Mouse (Mus musculus): ENCODE measurements around the gene Xpo5.

- TF ChIP-seq TAL1 (IDR thresholded peaks at IDR 0.05; ENCODE audit: low read length) (no peak), GATA1 (IDR thresholded peaks at IDR 0.05; ENCODE audit: low read length) (no peak)
Measured at GRCm38 (mm10) chr17:46267511-46267910, 64.9 kb downstream of the Xpo5 start.

All from erythroblast, embryonic 14.5 days (primary cell).